Mouse (Mus musculus): ENCODE data around the gene Marveld3. TPM values are rescaled to one million over a fixed set of nuclear protein-coding genes. Genes with fewer than 3 reads are reported as not detected.

Gene Marveld3
- total RNA-seq (2023; ENCODE audit: inconsistent age) = not detected in 4 replicates

GRCm38 (mm10) chr8:109961693-109962367 is at the start of gene Marveld3:
Marveld3 (minus strand) TSS chr8:109962203.

GRCm38 (mm10) chr8:109990224-109990623 is 28.2 kb upstream of the Marveld3 start, which contains the start of gene Tat:
Tat (plus strand) TSS chr8:109990437.

Other genes starting within 250 kb of the Marveld3 start
- 35.9 to 46.6 TPM (median 41.8 TPM) in 4 replicates for gene Atxn1l, start 224.5 kb downstream of the Marveld3 start, total RNA-seq (2023; ENCODE audit: inconsistent age)
- gene Ap1g1, start 183.6 kb downstream of the Marveld3 start, total RNA-seq (2023; ENCODE audit: inconsistent age) = 75.9 to 91.7 TPM (median 85.0 TPM) in 4 replicates
- 15.0 to 21.4 TPM (median 19.2 TPM) in 4 replicates for gene Phlpp2, start 93.7 kb downstream of the Marveld3 start, total RNA-seq (2023; ENCODE audit: inconsistent age)
- not detected in 4 replicates for gene Tat, start 28.2 kb upstream of the Marveld3 start, total RNA-seq (2023; ENCODE audit: inconsistent age)
- not detected in 4 replicates for gene Chst4, start 77.5 kb upstream of the Marveld3 start, total RNA-seq (2023; ENCODE audit: inconsistent age)
- 5.8 to 6.3 TPM (median 6.1 TPM) in 4 replicates for gene Zfp612, start 117.5 kb upstream of the Marveld3 start, total RNA-seq (2023; ENCODE audit: inconsistent age)
- not detected in 4 replicates for gene Gm21964, start 139.0 kb upstream of the Marveld3 start, total RNA-seq (2023; ENCODE audit: inconsistent age)
- gene Gm17720, start 140.6 kb upstream of the Marveld3 start, total RNA-seq (2023; ENCODE audit: inconsistent age) = not detected in 4 replicates
- gene Calb2, start 206.0 kb upstream of the Marveld3 start, total RNA-seq (2023; ENCODE audit: inconsistent age) = not detected in 4 replicates